ENCODE assay signal across 10 mouse cellular contexts in genomic region chr9:122864848-122865247, GRCm38 (mm10). TPM values are rescaled to one million over a fixed set of nuclear protein-coding genes. Genes with fewer than 3 reads are reported as not detected.
DNase-seq lines count a peak whose midpoint lies in the region; ATAC-seq and TF ChIP-seq lines count a peak whose summit lies in the region.
"Had no signal": no experiment of that assay in that cellular context is flagged by ENCODE, and none has a peak within 500 bp of the region (broad histone marks: within the 10 kb centered on the region; RNA-seq: fewer than 3 reads in every experiment).

No protein-coding gene starts in this region.

- no peak for DNase-seq in heart, adult 8-10 months (ENCODE audit: low spot score)
- DNase-seq in MEL (ENCODE audit: low read depth, low spot score): peak; percentile 41
- no peak for DNase-seq in hindbrain, embryonic 10.5 days (ENCODE audit: low spot score)
- no peak for DNase-seq in yolk sac, embryonic 10.5 days (ENCODE audit: low spot score)
- no peak for DNase-seq in urinary bladder, adult 18-20 months (ENCODE audit: low spot score in 2 of 2)
- no peak for DNase-seq in cerebellum, adult 9-11 months
- DNase-seq: kidney, adult 18-20 months; thymus, postnatal 4 days had no signal

- no peak for ATAC-seq in heart, embryonic 16.5 days (replicated peaks; ENCODE audit: extremely low read depth, insufficient read depth, low FRiP score)
- ATAC-seq in midbrain, embryonic 12.5 days (ENCODE audit: low FRiP score, low read depth): no peak

- TF ChIP-seq RAD21 in MEL (IDR thresholded peaks at IDR 0.05; ENCODE audit: low read depth, low read length): no peak

- H3K4me3 ChIP-seq in heart, embryonic 16.5 days (ENCODE audit: low read length): peak overlapping the region; percentile 94
- H3K4me3 ChIP-seq in MEL (ENCODE audit: control insufficient read depth in 1 of 2, insufficient read depth in 1 of 2, low read depth in 2 of 2, low read length in 2 of 2): peak overlapping the region; percentile 97 to 99
- peak overlapping the region; percentile 89 for H3K4me3 ChIP-seq in hindbrain, embryonic 10.5 days
- H3K4me3 ChIP-seq in midbrain, embryonic 12.5 days: peak overlapping the region; percentile 87

- no peak for TF ChIP-seq CTCF in MEL (IDR thresholded peaks at IDR 0.05 in 2 of 3, conservative IDR thresholded peaks at IDR 0.05 in 1 of 3; ENCODE audit: control insufficient read depth in 1 of 3, insufficient read depth in 1 of 3, low read depth in 2 of 3, low read length in 3 of 3, poor library complexity in 1 of 3, severe bottlenecking in 1 of 3)

- H3K4me1 ChIP-seq in heart, embryonic 16.5 days (ENCODE audit: control insufficient read depth, insufficient read depth, low read length): peaks cover 19% of the 10 kb centered on the region
- peaks cover 9 to 11% of the 10 kb centered on the region in 2 experiments for H3K4me1 ChIP-seq in MEL (ENCODE audit: control insufficient read depth in 1 of 2, insufficient read depth in 2 of 2, low read length in 2 of 2)
- peaks cover 18% of the 10 kb centered on the region for H3K4me1 ChIP-seq in hindbrain, embryonic 10.5 days (replicated peaks)
- H3K4me1 ChIP-seq in midbrain, embryonic 12.5 days: peaks cover 14% of the 10 kb centered on the region

- H3K36me3 ChIP-seq in heart, embryonic 16.5 days (ENCODE audit: control insufficient read depth, insufficient read depth): peaks cover 25% of the 10 kb centered on the region
- peaks cover 18 to 23% of the 10 kb centered on the region in 2 experiments for H3K36me3 ChIP-seq in MEL (ENCODE audit: control insufficient read depth in 1 of 2, insufficient read depth in 2 of 2, low read length in 2 of 2)
- peaks cover 38% of the 10 kb centered on the region for H3K36me3 ChIP-seq in hindbrain, embryonic 10.5 days
- H3K36me3 ChIP-seq in midbrain, embryonic 12.5 days: peaks cover 25% of the 10 kb centered on the region

- H3K27me3 ChIP-seq in heart, embryonic 16.5 days (ENCODE audit: control insufficient read depth, insufficient read depth, low read length): no peaks in the 10 kb centered on the region
- H3K27me3 ChIP-seq in MEL (ENCODE audit: control insufficient read depth in 1 of 2, insufficient read depth in 2 of 2, low read length in 2 of 2): no peaks in the 10 kb centered on the region; a peak in 1 of 4 replicates
- no peaks in the 10 kb centered on the region for H3K27me3 ChIP-seq in hindbrain, embryonic 10.5 days (ENCODE audit: insufficient read depth, poor library complexity, severe bottlenecking)
- no peaks in the 10 kb centered on the region for H3K27me3 ChIP-seq in midbrain, embryonic 12.5 days

- H3K27ac ChIP-seq in heart, embryonic 16.5 days (ENCODE audit: low read length): no peak overlapping the region
- no peak overlapping the region for H3K27ac ChIP-seq in MEL (ENCODE audit: control insufficient read depth, low read depth, low read length)
- peak overlapping the region; percentile 97; the same call in 1 of the 2 replicates for H3K27ac ChIP-seq in hindbrain, embryonic 10.5 days
- no peak overlapping the region for H3K27ac ChIP-seq in midbrain, embryonic 12.5 days (replicated peaks)

- 58% methylated on average over 3 of the region's 3 CpGs for WGBS in heart, embryonic 16.5 days
- 73% methylated on average over 3 of the region's 3 CpGs for WGBS in hindbrain, embryonic 10.5 days
- WGBS in midbrain, embryonic 12.5 days: 79% methylated on average over 3 of the region's 3 CpGs

- H3K79me2 ChIP-seq in MEL (ENCODE audit: control insufficient read depth, insufficient read depth, low read length, poor library complexity): peaks cover 37% of the 10 kb centered on the region

- no peak for TF ChIP-seq EP300 in MEL (IDR thresholded peaks at IDR 0.05; ENCODE audit: low read depth in 1 of 2, low read length in 2 of 2)

- H3K4me2 ChIP-seq in heart, embryonic 16.5 days (ENCODE audit: low read depth, low read length): peak overlapping the region; percentile 84
- peak overlapping the region; percentile 73 for H3K4me2 ChIP-seq in midbrain, embryonic 12.5 days (replicated peaks)

- no peak for TF ChIP-seq POLR2A in MEL (IDR thresholded peaks at IDR 0.05; ENCODE audit: control insufficient read depth in 1 of 2, insufficient read depth in 1 of 2, low read depth in 1 of 2, low read length in 2 of 2, poor library complexity in 1 of 2)

- peak overlapping the region; percentile 94 for H3K9ac ChIP-seq in heart, embryonic 16.5 days (ENCODE audit: low read length)
- H3K9ac ChIP-seq in MEL (ENCODE audit: control insufficient read depth, low read depth, low read length, poor library complexity, severe bottlenecking): peak overlapping the region; percentile 97
- H3K9ac ChIP-seq in midbrain, embryonic 12.5 days (replicated peaks): peak overlapping the region; percentile 79

- H3K9me3 ChIP-seq in heart, embryonic 16.5 days (replicated peaks; ENCODE audit: control insufficient read depth, low read length): peaks cover 23% of the 10 kb centered on the region
- no peaks in the 10 kb centered on the region for H3K9me3 ChIP-seq in MEL (replicated peaks; ENCODE audit: insufficient read depth, low read length)
- peaks cover 32% of the 10 kb centered on the region for H3K9me3 ChIP-seq in hindbrain, embryonic 10.5 days
- peaks cover 11% of the 10 kb centered on the region for H3K9me3 ChIP-seq in midbrain, embryonic 12.5 days

TF ChIP-seq in MEL, 35 proteins besides CTCF, POLR2A, EP300 and RAD21:
- no peak for TF ChIP-seq TBP (IDR thresholded peaks at IDR 0.05; ENCODE audit: low read depth, low read length)

RNA-seq across cellular contexts. Expression of gene Zfp445, which starts 1.0 kb away (rescaled TPM):
- polyA plus RNA-seq in heart, embryonic 16.5 days (2015; fragmentation: Nextera tagmentation; extraction: Ambion mirVana): 41.4 and 42.7 TPM in 2 replicates
- 10 to 100 TPM; 66.2 to 94.7 (median 75.8) TPM for total RNA-seq in heart, adult 8-10 months (2022)
- total RNA-seq in MEL (2012; rRNA removed): 50.9 and 61.5 TPM in 2 replicates
- polyA plus RNA-seq in MEL (2012; ENCODE audit: insufficient read depth in 1 of 2, insufficient read length in 2 of 2, low read depth in 1 of 2, low replicate concordance in 2 of 2, missing spikeins in 1 of 2): 10 to 100 TPM; 25.4 to 45.5 TPM
- 66.1 and 74.4 TPM in 2 replicates for polyA plus RNA-seq in hindbrain, embryonic 10.5 days (2016; fragmentation: Nextera tagmentation; extraction: Ambion mirVana)
- 124 and 134 TPM in 2 replicates for polyA plus RNA-seq in midbrain, embryonic 12.5 days (2016; fragmentation: Nextera tagmentation; extraction: Ambion mirVana)

RNA-seq across cellular contexts. Expression of gene Zkscan7, which starts 20.6 kb away (rescaled TPM):
- polyA plus RNA-seq in heart, embryonic 16.5 days (2015; fragmentation: Nextera tagmentation; extraction: Ambion mirVana): 2.8 and 3.2 TPM in 2 replicates
- total RNA-seq in heart, adult 8-10 months (2022): 1 to 10 TPM; 4.1 to 7.8 (median 6.6) TPM
- total RNA-seq in MEL (2012; rRNA removed): 1.3 TPM in 2 replicates
- under 1 TPM in 1 of 2 experiments, not detected in 1; 0.85 TPM for polyA plus RNA-seq in MEL (2012; ENCODE audit: insufficient read depth in 1 of 2, insufficient read length in 2 of 2, low read depth in 1 of 2, low replicate concordance in 2 of 2, missing spikeins in 1 of 2)
- 3.6 and 4.5 TPM in 2 replicates for polyA plus RNA-seq in hindbrain, embryonic 10.5 days (2016; fragmentation: Nextera tagmentation; extraction: Ambion mirVana)
- polyA plus RNA-seq in midbrain, embryonic 12.5 days (2016; fragmentation: Nextera tagmentation; extraction: Ambion mirVana): 4.5 and 4.8 TPM in 2 replicates

RNA-seq across cellular contexts. Expression of gene Gm35549, which starts 21.0 kb away (rescaled TPM):
- polyA plus RNA-seq in heart, embryonic 16.5 days (2015; fragmentation: Nextera tagmentation; extraction: Ambion mirVana): not detected in 2 replicates
- not detected for total RNA-seq in heart, adult 8-10 months (2022)
- total RNA-seq in MEL (2012; rRNA removed): not detected in 2 replicates
- polyA plus RNA-seq in MEL (2012; ENCODE audit: insufficient read depth in 1 of 2, insufficient read length in 2 of 2, low read depth in 1 of 2, low replicate concordance in 2 of 2, missing spikeins in 1 of 2): under 1 TPM in 1 of 2 experiments, not detected in 1; 0.31 TPM
- 0.27 TPM in 1 of 2 replicates, not detected in the other for polyA plus RNA-seq in hindbrain, embryonic 10.5 days (2016; fragmentation: Nextera tagmentation; extraction: Ambion mirVana)
- polyA plus RNA-seq in midbrain, embryonic 12.5 days (2016; fragmentation: Nextera tagmentation; extraction: Ambion mirVana): 0.32 TPM in 1 of 2 replicates, not detected in the other

RNA-seq across cellular contexts. Expression of gene Zfp105, which starts 58.0 kb away (rescaled TPM):
- 8.9 and 9.5 TPM in 2 replicates for polyA plus RNA-seq in heart, embryonic 16.5 days (2015; fragmentation: Nextera tagmentation; extraction: Ambion mirVana)
- 1 to 10 TPM; 1.0 to 2.3 (median 1.5) TPM for total RNA-seq in heart, adult 8-10 months (2022)
- total RNA-seq in MEL (2012; rRNA removed): not detected in 2 replicates
- polyA plus RNA-seq in MEL (2012; ENCODE audit: insufficient read depth in 1 of 2, insufficient read length in 2 of 2, low read depth in 1 of 2, low replicate concordance in 2 of 2, missing spikeins in 1 of 2): not detected
- 30.7 and 33.5 TPM in 2 replicates for polyA plus RNA-seq in hindbrain, embryonic 10.5 days (2016; fragmentation: Nextera tagmentation; extraction: Ambion mirVana)
- polyA plus RNA-seq in midbrain, embryonic 12.5 days (2016; fragmentation: Nextera tagmentation; extraction: Ambion mirVana): 34.1 and 38.1 TPM in 2 replicates

RNA-seq across cellular contexts. Expression of gene Tcaim, which starts 59.5 kb away (rescaled TPM):
- 6.8 and 8.4 TPM in 2 replicates for polyA plus RNA-seq in heart, embryonic 16.5 days (2015; fragmentation: Nextera tagmentation; extraction: Ambion mirVana)
- total RNA-seq in heart, adult 8-10 months (2022): 10 to 100 TPM; 45.2 to 50.8 (median 46.9) TPM
- 2.7 and 4.0 TPM in 2 replicates for total RNA-seq in MEL (2012; rRNA removed)
- polyA plus RNA-seq in MEL (2012; ENCODE audit: insufficient read depth in 1 of 2, insufficient read length in 2 of 2, low read depth in 1 of 2, low replicate concordance in 2 of 2, missing spikeins in 1 of 2): 1 to 10 TPM in 1 of 2 experiments, not detected in 1; 3.6 TPM
- 5.3 and 5.7 TPM in 2 replicates for polyA plus RNA-seq in hindbrain, embryonic 10.5 days (2016; fragmentation: Nextera tagmentation; extraction: Ambion mirVana)
- polyA plus RNA-seq in midbrain, embryonic 12.5 days (2016; fragmentation: Nextera tagmentation; extraction: Ambion mirVana): 7.4 and 7.7 TPM in 2 replicates
